Mouse (Mus musculus): Measurements from ENCODE around the gene Pga5.

- TF ChIP-seq MXI1 (IDR thresholded peaks at IDR 0.05; ENCODE audit: low read depth, low read length) (no peak), MAFK (IDR thresholded peaks at IDR 0.05; ENCODE audit: insufficient replicate concordance, low read length) (no peak), ZMIZ1 (IDR thresholded peaks at IDR 0.05; ENCODE audit: low read depth, low read length) (no peak), CTCF (conservative IDR thresholded peaks at IDR 0.05 in 1 of 2, IDR thresholded peaks at IDR 0.05 in 1 of 2; ENCODE audit: low read depth in 2 of 2, low read length in 2 of 2) (no peak)
These were observed 32.9 kb upstream of the Pga5 start for GRCm38 (mm10) chr19:10710751-10711150.

Measured in CH12.LX (cell line).